Mouse (Mus musculus): ENCODE results near the gene Lhb. TPM values are rescaled to one million over a fixed set of nuclear protein-coding genes. Genes with fewer than 3 reads are reported as not detected.
"Not testable (repeated sequence)": the region's sequence is repeated elsewhere in the genome, so short reads cannot be mapped to it uniquely, and the experiment has no call there.

Gene Lhb
- not detected in 2 replicates for total RNA-seq (2021)
- long read RNA-seq, result 0 reads

DNA sequence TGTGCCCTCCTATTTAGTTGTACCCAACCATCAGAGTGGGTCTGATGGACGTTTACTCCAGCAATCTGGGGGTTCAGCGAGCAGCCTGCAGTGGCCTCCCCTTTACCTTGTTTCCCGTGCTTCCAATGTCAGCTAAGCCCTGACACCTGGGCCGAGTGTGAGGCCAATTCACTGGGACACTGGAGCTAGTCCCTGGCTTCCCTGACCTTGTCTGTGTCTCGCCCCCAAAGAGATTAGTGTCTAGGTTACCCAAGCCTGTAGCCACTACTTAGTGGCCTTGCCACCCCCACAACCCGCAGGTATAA is at the start of gene Lhb:
Gene Lhb (plus strand): TSS at position 206 of the 305 bp plus-strand sequence.
- DNase-seq, result no peak

DNA sequence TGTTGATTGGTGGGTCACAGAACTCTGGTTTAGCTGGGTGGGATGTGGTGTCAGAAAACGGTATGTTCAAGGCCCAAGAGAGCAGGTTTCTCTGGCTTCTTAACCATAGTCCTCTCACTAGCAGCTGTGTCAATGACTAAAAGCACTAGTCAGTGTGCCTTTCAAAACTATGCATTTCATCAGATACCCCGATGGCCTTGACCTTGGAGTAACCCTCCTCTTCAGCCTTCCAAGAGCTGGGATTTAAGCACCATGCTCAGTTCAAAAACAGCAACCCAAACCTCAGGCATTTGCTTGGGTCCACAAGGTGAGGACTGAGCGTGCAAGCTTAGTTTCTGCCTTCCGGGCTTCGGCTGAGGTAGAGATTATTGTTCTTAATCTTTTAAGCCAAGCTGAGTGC is 48.2 kb upstream of the Lhb start:
- DNase-seq, result no peak

GRCm38 (mm10) chr7:45374620-45375019 is 46.0 kb upstream of the Lhb start:
- no peak for DNase-seq

GRCm38 (mm10) chr7:45376057-45376456 is 44.6 kb upstream of the Lhb start:
- DNase-seq, result no peak

DNA sequence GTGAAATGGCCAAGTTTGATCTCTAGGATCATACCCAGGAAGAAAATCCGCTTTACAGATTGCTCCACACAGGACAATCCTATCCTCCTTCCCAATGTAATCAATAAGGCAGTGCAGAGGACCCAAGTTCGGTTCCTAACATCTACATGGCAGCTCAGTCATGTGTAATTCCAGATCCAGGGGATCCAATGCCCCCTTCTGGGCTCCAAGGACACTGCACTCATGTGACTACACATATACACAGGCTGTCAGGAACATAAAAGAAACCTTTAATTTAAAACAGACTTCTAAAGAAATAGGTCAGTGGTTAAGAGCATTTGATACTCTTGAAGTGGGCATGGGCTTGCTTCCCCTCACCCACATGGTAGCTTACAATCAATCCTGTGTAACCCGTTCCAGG is 34.5 kb upstream of the Lhb start:
- no peak for DNase-seq

DNA sequence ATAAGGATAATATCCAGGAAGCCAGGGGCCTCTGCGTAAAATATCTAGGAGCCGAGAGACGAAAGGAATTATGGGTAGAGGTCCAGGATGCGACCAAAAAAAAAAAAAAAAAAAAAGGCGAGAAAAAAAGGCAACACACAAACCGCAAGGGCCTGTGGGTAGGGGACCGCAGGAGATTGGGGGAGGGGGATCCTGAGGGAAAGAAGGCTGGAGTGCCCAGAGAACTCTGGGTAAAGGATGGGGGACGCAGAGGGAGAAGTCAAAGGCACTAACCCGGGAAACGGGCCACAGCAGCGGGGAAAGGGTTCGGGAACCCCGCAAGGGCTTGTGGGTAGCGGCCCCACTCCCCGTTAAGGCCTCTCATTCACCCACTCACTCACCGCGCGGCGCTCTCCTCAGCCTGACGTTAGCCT is 25.5 kb upstream of the Lhb start:
- DNase-seq, result no peak

- DNase-seq, result peak; percentile 100
Measured at GRCm38 (mm10) chr7:45395578-45396336, 24.9 kb upstream of the Lhb start, which contains the start of gene Snrnp70. TSS of gene Snrnp70 (minus strand) at chr7:45395742.

DNA sequence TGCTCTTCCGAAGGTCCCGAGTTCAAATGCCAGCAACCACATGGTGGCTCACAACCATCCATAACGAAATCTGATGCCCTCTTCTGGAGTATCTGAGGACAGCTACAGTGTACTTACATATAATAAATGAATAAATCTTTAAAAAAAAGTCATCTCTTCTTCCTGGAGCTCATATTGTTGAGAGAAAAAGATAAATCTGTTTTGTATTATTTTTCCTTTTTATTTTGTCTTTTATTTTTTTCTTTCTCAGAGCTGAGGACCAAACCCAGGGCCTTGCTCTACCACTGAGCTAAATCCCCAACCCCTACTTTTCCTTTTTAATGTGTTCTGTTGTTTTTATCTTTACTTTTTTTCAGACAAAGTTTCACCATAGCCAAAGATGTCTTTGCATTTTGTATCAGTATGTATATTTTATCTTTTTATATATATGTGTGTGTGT is 24.3 kb upstream of the Lhb start:
- not testable (repeated sequence) for DNase-seq

DNA sequence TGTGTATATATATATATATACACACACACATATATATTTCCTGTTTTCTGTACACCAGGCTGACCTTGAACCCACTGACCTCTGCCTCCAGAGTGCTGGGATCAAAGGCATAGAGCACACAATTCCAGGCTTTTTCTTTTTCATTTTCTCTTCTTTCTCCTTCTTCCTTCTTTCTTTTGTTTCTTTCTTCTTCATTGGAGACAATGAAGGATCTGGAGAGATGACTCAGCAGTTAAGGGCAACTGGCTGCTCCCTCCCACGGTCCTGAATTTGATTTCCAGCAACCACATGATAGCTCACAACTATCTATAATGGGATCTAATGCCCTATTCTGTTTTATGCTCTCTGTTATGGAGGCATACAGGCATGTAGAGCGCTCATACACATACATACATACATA is 23.8 kb upstream of the Lhb start:
- DNase-seq, result no peak

DNA sequence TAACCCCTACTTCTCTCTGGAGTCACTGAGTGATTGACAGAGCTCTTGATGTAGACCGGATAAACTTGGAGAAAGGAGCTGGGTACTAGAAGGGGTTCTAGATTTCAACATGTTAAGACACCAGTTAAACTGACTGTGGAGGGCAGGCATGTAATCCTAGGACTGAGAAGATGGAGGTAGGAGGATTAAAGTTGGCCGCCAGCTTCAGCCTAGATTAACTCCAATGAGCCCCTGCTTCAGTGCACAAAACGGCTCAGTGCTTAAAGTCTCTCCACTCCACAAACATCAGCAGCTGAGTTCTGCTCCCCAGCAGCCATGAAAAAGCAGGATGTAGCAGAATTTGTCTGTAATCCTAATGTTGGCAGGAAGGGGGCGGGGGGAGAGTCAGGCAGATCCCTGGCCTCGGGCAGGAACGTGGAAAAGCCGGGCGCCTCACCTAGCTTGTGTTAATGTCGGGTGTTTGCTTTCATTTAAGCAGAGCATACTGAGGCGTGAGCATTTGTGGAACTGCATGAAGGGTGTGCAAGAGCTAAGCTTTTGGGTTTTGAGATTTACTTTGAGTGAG is 19.0 kb upstream of the Lhb start:
- no peak for DNase-seq

- DNase-seq, result peak; percentile 70
Measured at GRCm38 (mm10) chr7:45403532-45404261, 16.9 kb upstream of the Lhb start.

DNA sequence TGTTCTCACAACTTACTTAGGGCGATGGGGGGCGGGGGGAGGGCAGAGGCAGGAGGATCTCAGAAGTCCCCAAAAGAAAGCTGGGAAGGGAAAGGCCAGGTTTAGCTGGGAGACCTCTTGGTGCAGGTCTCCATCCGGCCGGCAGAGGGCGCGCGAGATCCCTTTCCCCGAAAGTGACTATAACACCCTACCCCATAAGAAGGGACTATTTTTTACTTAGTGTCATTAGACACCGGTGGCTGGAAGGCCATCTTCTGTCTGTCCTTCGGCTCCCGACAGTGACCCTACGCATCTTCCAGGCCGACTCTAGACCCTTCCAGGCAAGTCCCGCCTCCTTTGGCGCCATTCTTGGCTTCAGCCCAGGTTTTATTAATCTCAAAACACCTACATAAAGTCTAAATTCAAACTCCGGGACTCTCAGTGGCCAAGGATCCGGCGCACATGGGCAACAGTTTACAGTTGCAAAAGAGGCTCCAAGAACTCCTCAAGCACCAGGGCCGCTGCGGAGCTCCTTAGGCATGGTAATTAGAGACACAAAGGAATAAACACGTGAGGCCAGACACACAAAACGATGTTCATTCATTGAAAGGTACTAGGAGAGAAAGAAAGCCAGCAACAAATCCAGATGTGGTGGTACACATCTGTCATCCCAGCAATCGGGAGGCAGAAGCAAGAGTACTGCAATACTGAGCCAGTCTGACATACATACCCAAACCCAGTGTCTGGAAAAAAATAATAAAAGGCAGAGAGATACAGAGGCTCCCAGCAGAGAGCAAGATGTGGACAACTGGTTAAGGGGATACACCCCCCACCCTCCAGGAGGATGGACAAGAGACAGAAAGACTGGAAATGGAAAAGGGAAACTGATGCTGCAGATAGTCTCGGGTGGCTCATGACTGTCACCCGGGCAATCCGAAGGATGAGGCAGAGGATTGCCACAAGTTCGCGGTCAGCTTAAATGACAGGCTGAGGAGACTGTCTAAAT is 15.2 kb upstream of the Lhb start, which contains the start of gene Kcna7:
Gene Kcna7 (plus strand): TSS at position 563 of the 985 bp plus-strand sequence.
- peak; percentile 81 for DNase-seq

- DNase-seq, result peak; percentile 32
Measured at GRCm38 (mm10) chr7:45406157-45407156, 14.2 kb upstream of the Lhb start.

DNA sequence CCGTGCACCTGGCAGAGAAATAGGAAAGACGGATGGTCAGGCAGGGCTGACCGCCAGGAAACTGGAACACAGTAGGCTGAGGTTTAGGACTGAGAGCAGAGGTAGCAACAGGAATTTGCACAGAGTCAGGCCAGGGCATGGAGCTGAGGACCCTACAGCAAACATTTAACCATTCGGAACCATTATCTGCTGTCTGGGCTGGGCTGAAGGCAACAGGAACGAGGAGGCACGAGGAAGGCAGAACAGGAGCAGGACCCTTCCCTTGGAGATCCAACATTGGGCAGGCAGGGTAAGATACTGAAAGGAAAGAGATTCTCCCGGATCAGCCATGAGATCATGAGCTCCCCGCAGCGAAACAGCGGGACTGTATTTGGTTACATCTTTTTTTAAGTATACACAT is 12.8 kb upstream of the Lhb start:
- DNase-seq, result no peak

DNA sequence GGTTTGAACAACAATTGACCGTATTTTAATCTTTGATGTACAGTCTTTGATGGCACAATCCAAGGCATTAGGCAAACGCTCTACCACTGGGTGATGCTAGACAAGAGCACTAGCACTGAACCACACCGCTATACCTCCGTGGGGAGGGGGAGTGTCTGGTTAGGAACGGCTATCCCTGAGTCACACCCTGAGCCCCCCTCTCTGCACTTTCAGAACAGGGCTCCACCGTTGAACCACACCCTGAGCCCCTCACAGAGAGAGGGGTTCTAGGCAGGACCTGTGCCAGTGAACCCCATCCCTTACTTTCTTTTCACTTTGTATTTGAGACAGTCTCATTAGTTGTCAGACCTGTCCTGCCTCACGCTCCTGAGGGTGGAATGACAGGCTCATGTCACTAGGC is 12.3 kb upstream of the Lhb start:
- DNase-seq, result no peak

DNA sequence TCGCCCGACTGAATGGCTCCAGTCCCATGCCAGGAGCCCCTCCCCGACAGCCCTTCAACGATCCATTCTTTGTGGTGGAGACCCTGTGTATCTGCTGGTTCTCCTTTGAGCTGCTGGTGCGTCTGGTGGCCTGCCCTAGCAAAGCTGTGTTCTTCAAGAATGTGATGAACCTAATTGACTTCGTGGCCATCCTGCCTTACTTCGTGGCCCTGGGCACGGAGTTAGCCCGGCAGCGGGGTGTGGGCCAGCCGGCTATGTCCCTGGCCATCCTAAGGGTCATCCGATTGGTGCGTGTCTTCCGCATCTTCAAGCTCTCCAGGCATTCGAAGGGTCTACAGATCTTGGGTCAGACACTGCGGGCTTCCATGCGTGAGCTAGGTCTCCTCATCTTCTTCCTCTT is 11.7 kb upstream of the Lhb start:
- no peak for DNase-seq

- no peak for DNase-seq
Measured at GRCm38 (mm10) chr7:45409497-45410163, 11.0 kb upstream of the Lhb start.

- no peak for DNase-seq
Measured at GRCm38 (mm10) chr7:45412421-45412820, 8.2 kb upstream of the Lhb start.

DNA sequence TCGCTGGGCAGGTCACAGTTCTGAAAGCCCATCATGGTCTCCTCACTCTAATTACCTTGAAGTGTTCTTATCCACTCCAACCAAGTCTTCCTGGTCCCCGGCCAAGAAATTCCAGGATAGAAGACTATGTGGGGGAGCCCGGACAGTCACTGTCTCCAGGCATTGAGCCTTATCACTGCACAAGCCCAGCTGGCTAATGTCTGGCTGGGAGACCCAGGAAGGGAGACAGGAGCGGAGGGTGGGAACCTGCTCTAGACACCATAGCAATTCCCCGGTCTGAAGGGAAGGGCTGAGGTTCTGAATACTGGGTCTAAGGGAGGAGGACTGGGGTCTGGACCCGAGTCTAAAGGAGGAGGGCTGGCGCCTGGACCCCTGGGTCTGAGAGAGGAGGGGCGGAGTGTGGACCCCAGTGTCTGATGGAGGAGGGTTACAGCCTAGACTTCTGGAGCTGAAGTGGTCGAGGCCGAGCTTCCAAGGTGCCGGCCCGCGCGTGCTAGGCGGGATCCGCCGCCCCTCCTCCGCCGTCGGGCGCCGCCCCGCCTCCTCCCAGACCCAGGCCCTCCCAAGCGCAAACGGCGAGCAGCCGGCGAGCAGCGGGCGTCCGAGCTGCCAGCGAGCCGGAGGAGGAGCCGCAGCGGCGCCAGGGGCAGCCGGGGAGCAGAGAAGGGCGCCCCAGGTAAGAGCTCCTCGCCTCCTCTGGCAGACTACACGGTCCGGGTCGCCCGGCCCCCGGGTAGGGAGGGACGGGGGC is 7.3 kb upstream of the Lhb start, which contains the start of gene Ntf5:
Gene Ntf5 (plus strand): TSS at position 583 of the 751 bp plus-strand sequence.
- peak; percentile 34 for DNase-seq
